Mouse (Mus musculus): ENCODE measurements around the gene Gm21119.
"Not testable (repeated sequence)": the region's sequence is repeated elsewhere in the genome, so short reads cannot be mapped to it uniquely, and the experiment has no call there.

Gene Gm21119

DNA sequence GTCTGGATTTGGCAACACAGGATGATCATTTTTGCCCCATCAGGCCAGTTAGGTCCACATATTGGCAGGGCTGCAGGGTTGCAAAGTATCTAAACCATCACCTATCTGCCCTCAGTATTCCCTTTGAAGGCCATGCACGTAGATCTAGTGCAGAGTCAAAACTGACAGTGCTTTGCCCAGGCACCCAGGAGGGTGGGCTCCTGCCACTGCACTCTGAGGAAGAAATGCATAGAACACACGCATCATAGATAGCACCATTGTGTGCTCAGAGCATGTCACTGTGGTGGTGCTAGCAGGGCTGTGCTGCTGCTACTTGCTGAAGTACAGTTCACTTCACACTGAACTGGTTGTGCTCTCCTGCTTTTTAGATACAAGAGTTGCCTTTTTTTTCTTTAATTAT is at the start of gene Gm21119:
Gm21119 (plus strand) TSS at position 301 of the 400 bp plus-strand sequence.
- not testable (repeated sequence) for DNase-seq (ENCODE audit: low read depth, low spot score)

DNA sequence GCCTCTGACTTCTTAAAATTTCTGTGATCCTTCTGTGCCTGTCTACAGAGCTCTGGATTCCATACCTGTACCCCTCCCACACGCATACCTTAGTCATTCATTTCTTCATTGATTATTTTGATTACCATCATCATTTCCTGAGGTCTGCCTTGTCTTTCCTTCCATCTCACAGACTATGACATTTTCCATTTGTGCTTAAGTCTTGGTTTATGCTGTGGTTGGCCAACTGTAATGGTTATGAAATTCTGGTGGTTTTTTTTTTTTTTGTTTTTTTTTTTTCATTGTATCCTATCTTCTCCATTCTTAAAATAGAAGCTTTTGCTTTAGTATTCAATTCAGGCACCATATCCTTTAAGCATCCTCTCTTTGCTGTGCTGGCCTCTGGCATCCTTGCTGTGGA is 48.0 kb upstream of the Gm21119 start:
- DNase-seq (ENCODE audit: low read depth, low spot score): not testable (repeated sequence)

DNA sequence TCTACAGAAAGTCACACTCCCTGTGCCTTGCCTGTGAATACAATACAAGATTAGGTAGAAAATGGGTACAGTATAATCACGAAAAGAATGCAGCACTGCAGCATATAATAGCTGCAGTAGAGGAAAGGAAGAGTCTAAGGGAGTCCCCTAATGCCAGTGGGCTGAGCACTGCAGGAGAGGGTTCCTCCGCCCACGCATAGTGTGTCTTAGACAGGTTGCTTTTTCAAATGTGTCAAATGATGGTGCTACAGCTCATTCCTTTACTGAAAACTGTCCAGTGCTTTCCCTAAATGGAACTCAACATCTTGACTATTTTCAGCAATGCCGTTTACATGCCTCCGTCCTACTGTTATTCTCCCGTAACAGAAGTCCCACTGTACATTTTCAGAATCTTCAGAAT is 33.6 kb upstream of the Gm21119 start:
- not testable (repeated sequence) for DNase-seq (ENCODE audit: low read depth, low spot score)

DNA sequence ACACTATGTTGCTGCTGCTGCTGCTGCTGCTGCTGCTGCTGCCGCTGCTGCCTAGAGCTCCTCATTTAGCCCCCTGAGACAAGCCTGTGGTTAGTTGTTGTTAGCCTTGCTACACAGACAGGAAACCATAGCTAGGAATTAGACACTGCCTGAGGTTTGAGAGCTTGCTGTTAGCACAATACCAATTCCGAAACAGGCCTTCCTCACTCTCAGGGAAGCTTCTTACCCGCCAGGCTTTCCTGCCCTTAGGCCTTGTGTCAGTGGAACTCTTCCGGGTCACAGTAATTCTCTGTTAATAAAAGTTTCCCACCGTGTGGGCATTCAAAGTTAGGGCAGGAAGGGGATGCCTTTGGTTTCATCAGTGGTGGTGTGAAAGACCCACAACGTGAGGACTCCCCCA is 31.9 kb upstream of the Gm21119 start:
- DNase-seq (ENCODE audit: low read depth, low spot score): not testable (repeated sequence)

DNA sequence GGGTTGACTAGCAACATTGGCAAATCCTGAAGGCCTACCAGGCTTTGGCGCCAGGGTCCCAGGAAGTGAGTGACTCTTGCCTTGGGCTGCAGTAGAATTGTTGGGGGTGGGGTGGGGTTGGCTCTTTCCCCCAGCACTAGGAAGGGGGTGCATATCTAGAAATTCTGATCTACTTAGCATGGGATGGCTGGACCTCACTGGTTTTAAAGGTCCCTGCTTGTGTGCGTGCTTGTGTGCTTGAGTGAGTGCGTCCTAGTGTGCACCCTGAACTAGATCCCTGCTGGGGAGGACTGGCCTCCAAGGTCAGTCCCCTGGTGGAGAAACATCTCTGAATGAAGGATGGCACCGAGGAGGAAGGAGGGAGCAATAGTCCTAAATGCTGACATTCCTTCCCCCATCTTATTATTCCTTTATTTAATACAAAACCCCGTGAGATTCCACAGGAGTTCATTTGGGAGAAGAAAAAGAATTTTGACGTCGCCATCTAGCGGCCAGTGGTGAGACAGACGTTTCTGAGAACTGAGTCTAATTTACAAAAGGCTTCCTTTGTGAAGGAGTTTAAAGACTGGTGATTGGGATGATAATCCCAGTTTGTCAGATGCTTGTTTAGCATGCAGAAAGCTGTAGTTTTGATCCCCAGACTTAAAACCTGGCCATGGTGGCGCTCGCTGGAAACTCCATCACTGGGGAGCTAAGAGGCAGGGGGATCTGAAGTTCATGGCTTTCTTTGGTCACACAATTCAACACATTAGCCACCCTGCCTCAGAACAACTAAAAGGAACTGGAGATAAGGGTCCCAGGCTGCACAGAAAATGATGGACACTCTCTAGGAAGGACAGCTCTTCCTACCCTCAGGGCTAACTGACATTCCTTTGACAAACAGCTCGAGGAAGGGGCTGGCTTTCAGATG is 26.2 kb upstream of the Gm21119 start:
- not testable (repeated sequence) for DNase-seq (ENCODE audit: low read depth, low spot score)

DNA sequence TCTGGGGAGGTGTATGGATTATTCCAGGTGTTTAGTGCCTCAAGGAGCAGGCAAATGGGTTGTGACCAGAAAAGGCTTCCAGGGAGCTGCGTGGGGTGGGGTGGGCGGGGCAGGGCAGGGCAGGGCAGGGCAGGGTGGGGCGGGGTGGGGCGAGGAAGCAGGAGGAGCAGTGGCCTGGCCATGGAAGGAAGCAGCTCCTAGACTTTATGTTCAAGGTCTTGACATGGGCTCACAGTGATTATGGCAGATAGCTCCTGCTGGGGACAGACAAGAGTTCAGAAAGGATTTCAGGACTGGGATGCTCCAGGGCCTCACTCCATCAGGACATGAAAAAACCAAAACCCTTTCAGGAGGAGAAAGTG is 25.6 kb upstream of the Gm21119 start:
- DNase-seq (ENCODE audit: low read depth, low spot score): not testable (repeated sequence)

DNA sequence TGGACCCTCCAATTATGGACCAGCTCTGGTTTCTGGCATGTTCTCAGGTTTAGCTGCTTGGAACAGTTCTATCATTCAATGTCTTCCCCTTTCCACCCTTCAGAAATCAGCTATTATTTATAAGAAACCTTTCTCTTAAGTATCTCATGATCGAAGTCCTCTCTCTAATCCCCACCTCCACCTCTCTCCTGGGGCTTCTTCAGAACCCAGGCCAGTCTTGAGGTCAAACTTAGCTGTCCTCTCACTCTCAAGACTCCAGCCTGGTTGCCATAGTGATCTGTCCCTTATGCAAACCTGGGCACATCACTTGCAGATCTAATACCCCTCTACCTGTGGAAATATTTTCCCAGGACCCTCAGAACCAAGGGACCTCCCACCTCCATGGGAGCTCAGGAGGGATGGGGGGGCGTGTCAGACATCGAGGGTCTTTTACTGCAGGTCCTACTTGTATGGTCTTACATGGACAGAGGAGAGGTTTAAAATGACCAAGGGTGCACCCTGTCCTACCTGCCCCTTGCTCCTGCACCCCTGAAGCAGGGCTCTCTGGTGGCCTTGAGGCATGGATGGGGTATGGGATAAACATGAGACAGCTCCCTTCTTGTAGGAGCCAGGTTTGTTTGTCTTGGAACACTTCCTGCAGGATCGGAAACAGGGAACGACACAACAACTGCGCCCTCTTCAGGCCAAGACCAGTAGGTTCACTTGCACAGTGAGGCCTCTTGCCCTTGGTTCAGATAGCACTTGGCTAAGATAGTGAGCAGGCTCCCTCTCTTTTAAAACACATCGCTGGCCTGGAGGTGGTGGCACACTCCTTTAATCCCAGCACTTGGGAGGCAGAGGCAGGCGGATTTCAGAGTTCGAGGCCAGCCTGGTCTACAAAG is 24.4 kb upstream of the Gm21119 start:
- not testable (repeated sequence) for DNase-seq (ENCODE audit: low read depth, low spot score)

DNA sequence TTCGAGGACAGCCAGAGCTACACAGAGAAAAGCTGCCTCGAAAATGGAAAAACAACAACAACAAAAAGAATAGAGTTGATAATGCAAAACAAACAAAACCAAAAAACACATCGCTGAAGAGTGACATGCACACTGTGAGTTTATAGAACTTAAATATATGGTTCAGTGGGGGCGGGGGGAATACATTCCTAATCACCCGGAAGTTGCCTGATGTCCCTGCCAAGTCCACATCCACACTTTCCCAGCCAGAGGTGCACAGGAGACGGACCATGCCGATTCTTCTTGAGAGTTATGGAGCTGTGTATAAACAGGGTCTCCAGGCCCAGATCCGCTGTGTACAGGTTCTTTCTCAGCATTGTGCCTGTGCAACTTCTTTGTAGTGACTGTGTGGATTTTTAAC is 23.7 kb upstream of the Gm21119 start:
- DNase-seq (ENCODE audit: low read depth, low spot score): not testable (repeated sequence)

DNA sequence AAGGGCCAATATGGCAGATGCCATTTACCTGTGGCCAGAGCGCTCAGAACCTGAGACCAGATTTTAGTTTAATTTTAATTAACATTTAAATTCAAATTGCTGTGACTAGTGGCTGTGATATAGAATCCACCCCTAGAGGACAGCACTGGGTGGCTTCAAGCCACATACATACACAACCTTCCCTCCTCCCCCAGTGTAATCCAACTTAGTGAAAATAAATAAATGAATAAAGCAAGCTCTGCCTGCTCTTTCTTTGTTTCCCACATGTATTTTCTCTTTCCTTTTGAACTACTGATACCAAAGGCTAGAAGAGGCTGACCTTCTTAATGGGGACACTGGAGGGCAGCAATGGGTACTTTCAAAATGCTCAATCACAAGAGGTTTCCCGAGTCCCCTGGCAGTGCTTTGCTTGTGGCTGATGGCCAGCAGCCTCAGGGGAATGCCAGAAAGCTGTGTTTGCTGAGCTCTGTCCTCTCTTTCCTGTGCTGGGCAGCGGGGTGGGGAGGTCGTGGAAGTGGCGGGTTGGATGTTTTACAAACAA is 21.9 kb upstream of the Gm21119 start:
- DNase-seq (ENCODE audit: low read depth, low spot score): not testable (repeated sequence)

DNA sequence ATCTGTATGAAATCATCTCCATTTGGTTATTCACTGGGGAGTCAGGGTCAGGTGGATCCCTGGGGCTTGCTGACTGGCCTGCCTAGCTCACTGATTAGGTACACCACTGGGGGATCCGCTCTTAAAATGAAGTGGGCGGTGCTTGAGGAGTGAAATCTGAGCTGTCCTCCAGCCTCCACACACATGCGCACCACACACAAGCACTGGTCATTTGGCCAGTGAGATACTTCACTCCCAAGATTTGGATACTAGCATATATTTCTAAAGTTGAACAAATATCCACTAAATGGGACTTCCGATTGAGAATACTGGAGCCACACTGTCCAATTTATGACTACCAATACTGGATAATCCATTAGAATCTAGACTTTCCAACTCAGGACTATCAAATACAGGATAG is 20.9 kb upstream of the Gm21119 start:
- not testable (repeated sequence) for DNase-seq (ENCODE audit: low read depth, low spot score)

DNA sequence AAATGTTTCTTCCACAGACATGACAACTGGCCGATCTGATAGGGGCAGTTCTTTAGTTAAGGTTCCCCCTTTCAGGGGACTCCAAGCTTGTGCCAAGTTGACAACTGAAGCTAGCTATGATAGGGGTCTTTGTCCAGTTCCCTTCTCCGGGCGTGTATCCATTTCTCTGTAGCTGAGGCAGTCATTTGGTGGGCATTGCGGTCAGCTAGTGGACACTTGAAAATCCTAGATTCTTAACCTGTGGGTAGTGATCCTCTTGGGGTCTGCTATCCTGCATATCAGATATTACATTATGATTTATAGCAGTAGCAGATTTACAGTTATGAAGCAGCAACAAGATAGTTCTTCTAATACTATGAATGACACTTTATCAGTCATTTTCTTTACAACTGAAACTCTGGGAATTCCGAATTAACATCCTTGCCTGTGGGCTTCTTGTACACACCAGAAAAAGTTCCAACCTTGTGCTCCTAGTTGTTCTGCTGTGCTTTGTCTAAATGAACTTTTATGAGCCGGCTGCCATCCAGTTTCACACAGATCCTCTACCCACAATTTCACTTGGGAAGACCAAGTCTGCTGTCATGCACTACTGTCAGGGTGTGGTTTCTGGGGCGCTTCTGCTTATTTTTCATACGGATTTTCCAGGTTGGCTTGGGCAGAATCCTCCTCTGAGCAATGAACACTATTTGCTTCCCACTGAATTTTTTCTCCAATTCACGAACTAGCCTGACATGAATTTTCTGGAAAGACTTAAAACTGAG is 18.5 kb upstream of the Gm21119 start:
- not testable (repeated sequence) for DNase-seq (ENCODE audit: low read depth, low spot score)

DNA sequence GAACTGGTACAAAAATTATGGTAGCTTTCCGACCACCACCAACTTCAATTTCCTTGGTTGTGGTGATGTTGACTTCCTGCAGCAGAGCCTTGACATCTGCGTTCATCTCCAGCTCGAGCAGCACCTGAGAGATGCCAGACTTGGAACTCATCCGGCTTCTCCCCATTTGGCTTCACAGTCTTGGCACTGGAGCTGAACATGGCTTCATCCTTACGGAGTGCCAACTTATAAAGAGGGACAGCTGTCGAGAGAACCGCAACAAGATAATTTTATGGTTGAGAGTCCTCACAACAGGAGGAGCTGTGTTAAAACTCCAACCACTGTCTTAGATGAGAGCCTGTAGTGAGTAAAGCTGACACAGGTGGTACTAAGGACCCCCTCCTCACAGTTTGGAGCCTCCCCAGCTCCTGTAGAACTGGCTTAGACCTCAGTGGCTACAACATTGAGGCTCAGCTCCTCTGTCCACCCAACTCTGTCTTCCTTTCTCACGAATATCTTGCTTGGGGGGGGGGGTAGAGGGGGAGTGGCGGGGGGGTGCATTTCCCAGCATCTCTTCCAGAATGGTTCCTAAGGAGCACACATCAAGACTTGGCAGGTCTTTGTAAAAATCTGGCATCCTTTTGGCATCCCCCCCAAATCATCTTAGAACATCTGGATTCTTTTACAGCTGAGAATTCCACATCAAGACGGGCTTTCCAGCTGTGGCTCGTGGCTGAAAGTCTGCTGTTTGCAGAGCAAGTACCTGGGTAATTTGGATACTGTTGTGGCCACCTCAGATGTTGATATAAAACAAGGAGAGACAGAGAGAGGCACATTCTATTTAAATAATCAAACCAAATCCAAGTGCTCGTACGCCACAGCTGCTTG is 17.6 kb upstream of the Gm21119 start:
- DNase-seq (ENCODE audit: low read depth, low spot score): not testable (repeated sequence)

DNA sequence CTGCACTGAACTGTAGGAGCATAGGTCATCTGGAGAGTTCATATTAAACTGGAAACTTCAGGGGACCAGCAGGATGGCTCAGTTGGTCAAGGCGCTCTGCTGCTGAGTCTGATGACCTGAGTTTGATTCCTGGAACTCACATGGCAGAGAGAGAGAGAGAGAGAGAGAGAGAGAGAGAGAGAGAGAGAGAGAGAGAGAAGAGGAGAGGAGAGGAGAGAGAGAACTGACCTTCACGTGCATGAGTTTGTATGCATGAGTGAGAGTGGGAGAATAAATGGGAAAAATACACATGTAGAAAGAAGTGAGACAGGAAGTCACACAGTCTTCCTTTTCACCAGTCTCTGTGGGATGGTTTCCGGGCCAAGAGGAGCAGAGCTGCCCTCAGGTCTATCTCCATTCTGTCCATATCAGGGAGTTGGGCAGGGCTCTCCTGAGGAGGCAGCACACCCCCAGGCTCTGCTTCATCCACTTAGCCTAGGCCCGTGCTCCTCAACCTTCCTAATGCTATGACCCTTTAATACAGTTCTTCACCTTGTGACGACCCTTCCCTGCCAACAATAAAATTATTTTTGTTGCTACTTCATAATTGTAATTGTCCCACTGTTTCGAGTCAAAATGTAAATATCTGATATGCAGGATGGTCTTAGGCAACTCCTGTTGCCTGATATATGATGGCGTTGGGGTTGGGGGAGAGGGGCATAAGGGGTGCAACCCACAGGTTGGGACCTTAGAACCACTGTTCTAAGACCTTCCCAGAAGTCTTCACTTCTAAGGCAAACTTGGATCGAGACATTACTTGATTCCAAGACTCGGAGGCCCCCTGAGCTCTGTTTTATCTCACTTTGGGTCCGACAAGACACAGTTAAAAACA is 16.2 kb upstream of the Gm21119 start:
- not testable (repeated sequence) for DNase-seq (ENCODE audit: low read depth, low spot score)

DNA sequence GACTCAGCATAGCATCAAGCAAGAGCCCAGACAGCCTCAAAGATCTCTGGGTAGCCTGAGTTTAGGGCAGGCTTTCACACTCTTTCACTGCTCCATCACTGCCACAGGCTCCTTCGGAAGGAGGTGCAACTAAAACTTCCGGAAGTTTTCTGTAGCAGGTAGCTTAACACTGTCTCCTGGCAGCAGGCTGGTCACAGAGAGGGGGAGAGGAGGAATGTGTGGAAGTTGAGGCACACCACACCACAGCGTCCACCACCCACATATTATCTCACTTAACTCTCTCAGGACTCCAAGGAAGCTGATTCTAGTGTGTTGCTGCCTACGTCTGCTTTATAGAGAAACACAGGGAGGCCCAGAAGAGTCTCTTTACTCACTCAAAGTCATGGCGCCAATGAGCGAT is 15.4 kb upstream of the Gm21119 start:
- not testable (repeated sequence) for DNase-seq (ENCODE audit: low read depth, low spot score)

DNA sequence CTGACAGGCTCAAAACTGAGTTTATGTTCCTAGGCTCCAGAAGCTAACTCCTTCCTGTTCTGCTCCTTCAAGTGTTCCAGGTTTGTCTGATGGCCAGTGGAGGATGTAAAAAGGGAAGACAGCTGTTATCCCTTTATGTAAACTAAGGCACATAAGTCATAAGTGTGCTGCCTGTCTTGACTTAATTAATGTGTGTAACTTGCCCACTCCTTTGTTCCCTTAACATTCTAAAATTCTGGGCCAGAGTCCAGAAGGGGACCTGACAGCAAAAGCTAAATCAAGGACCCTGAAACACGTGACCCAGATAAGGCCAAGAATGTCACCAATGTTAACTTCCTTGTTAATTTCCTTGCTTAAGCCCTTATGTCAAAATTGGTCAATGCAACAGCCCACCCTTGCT is 3.9 kb upstream of the Gm21119 start:
- not testable (repeated sequence) for DNase-seq (ENCODE audit: low read depth, low spot score)

DNA sequence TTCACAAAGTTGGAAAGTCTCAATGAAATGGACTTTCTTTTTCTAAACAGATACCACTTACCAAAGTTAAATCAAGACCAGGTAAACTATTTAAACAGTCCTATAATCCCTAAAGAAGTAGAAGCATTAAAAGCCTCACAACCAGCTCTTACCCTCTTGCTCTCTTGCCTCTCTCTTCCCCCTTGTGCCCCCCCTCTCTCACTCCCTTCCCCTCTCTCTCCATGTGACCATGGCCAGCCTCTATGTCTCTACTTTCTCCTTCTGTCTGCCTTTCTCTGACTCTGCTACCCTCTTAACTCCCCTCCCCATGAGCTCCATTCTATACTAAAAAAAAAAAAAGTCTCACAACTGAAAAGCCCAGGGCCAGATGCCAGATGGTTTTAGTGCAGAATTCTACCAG is 2.0 kb upstream of the Gm21119 start:
- not testable (repeated sequence) for DNase-seq (ENCODE audit: low read depth, low spot score)

DNA sequence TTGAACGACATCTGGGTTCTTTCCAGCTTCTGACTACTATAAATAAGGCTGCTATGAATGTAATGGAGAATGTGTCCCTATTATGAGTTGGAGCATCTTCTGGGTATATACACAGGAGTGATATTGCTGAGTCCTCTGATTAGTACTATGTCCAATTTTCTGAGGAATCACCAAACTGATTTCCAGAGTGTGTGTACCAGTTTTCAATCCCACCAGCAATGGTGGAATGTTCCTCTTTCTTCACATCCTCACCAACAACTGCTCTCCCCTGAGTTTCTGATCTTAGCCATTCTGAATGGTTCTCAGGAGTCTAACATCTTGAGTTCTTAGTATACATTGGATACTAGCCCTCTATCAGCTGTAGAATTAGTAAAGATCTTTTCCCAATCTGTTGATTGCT is 16.0 kb downstream of the Gm21119 start:
- not testable (repeated sequence) for DNase-seq (ENCODE audit: low read depth, low spot score)

DNA sequence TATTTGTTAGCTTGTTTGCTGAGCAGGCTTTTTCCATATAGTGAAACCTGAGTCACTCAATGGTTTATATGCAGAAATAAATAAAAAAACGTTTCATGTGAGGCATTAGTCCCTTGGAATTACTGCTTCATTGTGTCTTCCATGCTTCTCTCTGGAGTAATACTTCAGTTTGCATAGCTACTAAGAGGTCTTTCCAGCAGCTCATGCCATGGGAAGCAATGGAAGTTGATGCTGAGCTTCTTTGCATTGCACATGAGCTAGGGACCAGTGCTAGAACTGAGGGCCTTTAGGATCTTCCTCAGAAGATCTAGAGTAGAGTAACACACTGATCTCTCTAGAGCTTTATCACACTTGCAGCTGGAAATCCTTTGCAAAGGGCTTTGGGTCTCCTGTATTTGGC is 23.2 kb downstream of the Gm21119 start:
- DNase-seq (ENCODE audit: low read depth, low spot score): not testable (repeated sequence)

DNA sequence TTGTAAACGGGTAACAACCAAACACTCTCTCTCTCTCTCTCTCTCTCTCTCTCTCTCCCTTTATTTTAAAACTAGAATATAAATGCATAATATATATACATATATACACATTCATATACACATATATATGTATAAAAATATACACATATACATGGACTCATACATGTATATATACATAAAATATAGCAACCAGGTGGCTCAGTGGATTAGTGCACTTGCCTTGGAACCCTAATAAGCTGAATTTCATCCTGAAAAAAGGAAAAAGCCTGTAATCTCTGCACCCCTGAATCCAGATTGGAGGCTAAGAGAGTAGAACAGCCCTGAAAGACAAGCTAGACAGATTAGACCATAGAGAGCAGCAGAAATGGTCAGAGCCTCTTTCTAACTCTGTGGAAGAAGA is 28.8 kb downstream of the Gm21119 start:
- not testable (repeated sequence) for DNase-seq (ENCODE audit: low read depth, low spot score)
